Mouse (Mus musculus): ENCODE measurements around the gene Pnpo.

Pnpo gene

DNA sequence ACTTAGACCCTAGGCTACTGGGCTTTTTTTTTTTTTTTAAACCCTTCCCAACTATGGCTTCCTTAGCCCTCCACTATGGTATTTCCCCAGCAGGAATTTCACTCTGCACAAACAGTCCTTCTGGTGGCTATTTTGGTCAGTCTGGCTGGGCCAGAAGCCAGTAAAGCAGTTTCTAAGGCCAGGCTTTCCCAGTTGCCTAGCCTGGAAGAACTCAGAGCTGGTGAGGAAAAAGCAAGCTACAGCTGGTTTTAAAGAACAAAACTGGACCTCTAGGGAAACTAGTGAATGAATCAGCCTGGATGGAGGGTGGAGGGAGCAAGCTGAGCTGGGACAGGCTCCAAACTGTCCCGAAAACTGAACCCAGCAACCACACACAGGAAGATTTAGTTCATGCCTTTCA is 26.0 kb upstream of the Pnpo start:
- peak; percentile 67 for ATAC-seq (ENCODE audit: low TSS enrichment)

- ATAC-seq (ENCODE audit: low TSS enrichment): peak; percentile 4; the same call in 1 of the 2 replicates
These were observed 25.5 kb upstream of the Pnpo start for GRCm38 (mm10) chr11:96969280-96969722.

DNA sequence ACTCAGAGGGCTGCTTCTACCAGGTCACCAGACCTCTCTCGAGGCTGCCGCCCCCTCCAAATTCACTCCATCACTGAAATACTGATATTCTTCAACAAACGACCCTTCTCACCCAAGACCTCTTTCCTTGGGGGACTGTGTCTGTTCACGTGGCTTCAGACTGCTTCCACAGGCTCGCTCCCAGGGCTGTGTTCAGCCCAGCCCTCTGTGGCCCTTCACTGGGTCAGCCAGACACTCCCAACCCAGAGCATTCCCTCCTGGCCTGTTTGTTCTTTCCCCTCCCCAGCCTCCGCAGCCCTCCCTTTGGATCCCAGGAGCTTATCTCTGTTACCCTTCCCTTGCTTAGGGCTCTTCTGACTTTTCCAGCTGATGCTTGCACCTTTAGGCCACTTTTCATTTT is 24.7 kb upstream of the Pnpo start:
- ATAC-seq (ENCODE audit: low TSS enrichment): no peak

DNA sequence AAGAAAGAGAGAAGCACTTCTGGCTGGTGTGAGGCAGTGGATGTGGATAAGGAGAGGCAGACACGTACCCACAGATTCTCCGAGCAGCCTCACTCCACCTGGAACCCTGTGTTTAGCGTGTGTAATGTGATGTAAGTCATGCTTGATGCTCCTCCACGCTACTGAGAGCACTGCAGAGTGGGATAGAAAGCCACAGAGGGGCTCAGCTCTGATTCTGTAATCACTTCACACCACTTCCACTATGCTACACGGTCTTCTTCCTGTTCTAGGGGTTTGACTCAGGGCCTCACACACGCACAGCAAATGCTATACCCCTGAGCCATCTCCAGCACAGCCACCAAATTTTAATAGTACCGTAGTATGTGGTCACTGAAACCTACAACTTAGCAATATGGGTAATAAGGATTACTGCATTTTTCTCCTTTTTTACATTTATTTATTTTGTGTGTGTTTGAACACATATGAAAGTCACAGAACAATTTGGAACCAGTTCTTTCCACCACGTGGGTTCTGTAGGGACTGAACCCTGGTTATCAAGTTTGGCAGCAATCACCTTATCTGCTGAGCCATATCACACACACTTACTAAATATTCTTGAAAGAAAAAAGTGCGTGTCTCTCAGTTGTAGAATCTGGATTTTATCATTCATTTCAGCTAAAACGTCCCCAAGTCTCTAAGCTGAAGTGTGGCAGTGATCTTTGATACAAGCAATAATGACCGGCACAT is 23.9 kb upstream of the Pnpo start:
- no peak for ATAC-seq (ENCODE audit: low TSS enrichment)

GRCm38 (mm10) chr11:96966914-96967543 is 23.2 kb upstream of the Pnpo start:
- ATAC-seq (ENCODE audit: low TSS enrichment): no peak

DNA sequence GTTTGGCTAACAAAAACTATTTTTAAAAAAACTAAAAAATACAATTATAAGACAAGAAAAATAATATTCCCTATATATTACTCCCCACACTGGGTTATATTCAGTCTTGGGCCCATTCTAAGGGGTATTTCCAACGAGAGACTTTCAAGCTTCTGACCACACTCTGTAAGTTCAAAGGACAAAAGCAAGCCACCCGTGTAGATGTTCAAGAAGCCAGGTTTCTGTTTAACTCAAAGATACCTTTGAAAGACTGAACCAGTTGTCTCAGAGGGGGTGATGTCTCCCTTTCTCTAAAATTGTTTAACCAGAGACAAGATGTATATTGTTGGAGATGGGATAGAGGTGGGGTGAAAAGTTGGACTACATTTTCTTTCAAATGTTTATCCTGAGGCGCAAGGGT is 22.4 kb upstream of the Pnpo start:
- no peak for ATAC-seq (ENCODE audit: low TSS enrichment)

- peak; percentile 92 for ATAC-seq (ENCODE audit: low TSS enrichment)
These were observed 19.8 kb upstream of the Pnpo start for GRCm38 (mm10) chr11:96963580-96963979.

- no peak for ATAC-seq (ENCODE audit: low TSS enrichment)
These were observed 13.4 kb upstream of the Pnpo start for GRCm38 (mm10) chr11:96957061-96957805.

DNA sequence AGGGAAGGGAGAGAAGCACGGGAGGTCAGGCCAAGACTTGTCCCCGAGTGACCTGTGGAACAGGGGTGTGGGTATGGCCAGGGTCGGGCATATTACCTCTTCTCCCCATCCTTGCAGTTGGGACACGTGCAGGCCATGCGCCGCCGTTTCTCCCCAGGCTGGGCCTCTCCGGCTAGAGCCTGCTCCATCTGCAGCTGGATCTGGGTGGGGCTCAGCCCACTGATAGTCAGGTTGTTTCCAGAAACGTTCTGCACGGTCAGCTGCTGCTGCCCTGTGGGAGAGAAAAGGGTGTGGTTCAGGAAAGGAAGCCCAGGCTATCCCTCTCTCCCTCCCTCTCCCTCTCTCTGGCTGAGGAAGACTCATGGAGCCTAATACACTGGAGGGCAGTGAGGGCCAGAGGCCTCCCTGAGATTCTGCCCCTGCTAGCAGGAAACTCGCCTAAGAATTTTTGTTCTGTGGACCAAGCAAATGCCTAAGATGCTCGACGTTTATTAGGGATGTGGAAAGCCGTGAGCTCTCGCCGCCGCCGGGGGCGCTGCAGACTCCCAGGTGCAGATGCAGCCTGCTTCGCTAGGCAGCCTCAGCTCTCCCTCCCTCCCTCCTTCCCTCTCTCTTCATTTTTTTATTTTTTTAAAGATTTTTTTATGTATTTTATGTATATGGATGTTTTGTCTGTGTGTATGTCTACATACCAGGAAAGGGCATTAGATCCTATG is 12.4 kb upstream of the Pnpo start:
- no peak for ATAC-seq (ENCODE audit: low TSS enrichment)

DNA sequence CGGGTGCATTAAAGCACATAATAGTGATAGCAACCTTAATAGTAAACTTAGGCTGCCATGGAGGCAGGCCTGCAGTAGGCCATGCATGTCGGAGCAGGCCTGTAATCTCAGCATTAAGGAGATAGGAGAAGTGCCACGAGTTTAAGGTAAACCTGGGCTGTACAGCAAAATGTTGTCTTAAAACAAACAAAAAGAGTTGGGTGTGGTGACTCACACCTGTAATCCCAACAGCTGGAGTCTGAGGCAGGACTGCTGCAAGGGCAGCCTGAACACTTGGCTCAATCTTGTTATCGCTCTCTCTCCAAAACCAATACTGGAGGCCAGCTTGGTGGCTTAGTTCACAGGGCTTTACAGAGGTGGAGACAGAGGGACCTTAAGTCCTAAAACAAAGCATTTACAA is 11.3 kb upstream of the Pnpo start:
- no peak for ATAC-seq (ENCODE audit: low TSS enrichment)

- ATAC-seq (ENCODE audit: low TSS enrichment): 0 out of 2 replicates have a peak, but pooled peaks have one; percentile 15
These were observed 9.1 kb upstream of the Pnpo start for GRCm38 (mm10) chr11:96952896-96953295.

DNA sequence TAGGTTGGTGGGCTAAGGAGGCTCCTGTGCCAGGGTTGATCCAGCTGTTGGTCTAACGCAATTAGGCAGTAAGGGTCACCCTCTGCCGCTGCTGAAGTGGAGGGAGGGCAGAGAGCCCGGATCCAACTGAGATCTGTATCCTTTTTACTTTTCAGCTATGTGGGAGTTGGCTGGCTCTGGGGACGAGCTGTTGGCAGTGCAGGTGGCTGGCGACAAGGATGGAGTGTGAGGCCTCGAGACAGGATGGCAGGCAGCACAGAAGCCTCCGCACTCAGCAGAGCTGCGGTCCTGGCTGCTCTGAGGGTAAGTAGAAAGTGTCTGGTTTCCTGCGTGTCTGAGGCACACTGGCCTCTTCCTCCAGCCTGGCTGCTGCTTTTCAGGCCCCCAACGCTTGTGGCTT is 8.6 kb upstream of the Pnpo start:
- peak; percentile 94 for ATAC-seq (ENCODE audit: low TSS enrichment)

- no peak for ATAC-seq (ENCODE audit: low TSS enrichment)
These were observed 7.0 kb upstream of the Pnpo start for GRCm38 (mm10) chr11:96950767-96951166.

GRCm38 (mm10) chr11:96947849-96948248 is 4.1 kb upstream of the Pnpo start:
- ATAC-seq (ENCODE audit: low TSS enrichment): no peak

DNA sequence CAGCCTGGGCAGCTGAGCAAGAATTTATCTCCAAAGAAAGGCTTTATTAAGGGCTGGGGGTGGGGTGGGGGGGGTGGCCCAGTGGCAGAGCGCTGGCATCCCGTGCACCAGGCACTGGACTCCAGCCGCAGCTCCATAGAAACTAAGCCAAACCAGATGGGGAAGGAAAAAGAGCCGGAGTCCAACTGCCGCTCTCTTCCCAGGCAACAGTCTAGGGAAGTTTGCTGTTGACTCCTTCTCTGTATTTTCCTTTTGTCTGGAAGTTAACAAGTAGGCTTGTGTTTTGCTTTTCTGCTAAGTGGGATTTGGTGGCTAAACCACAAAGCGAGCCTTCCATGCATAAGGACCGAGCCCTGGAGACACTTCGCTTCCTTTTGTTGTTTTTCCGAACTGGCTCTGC is 2.7 kb upstream of the Pnpo start:
- no peak for ATAC-seq (ENCODE audit: low TSS enrichment)

DNA sequence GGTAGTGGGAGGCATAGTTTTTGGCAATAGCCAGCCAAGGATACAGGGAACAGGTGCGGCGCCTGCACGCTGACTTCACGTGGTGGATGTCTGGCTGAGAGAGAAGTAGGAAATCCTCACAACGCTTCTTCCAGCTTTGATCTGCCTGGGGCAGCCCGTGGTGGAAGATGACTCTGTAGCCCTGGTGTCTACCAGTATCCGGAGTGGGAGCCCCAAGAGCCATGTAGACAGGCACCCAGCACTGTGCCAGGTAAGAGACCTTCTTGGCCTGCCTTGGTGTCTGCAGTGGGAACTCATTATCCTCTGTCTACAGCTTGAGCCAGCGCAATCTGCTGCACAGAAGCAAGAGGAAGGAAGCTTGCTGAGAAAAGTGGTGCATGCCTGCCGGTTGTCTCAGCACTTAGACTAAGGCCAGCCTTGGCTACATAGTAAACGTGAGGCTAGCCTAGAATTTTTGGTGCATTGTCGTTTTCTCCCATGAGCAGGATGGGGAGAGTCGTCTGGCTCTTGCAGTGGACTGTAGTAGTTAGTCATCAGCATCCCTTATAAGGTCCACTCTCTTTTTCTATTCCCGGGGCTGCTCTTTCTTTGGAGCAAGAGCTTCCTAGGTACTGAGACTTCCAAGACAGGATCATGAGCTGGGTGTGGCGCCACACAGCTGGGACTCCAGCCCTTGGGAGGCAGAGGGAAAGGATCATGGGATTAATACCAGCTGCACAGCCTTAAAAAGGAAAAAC is 1.2 kb upstream of the Pnpo start:
- ATAC-seq (ENCODE audit: low TSS enrichment): no peak

DNA sequence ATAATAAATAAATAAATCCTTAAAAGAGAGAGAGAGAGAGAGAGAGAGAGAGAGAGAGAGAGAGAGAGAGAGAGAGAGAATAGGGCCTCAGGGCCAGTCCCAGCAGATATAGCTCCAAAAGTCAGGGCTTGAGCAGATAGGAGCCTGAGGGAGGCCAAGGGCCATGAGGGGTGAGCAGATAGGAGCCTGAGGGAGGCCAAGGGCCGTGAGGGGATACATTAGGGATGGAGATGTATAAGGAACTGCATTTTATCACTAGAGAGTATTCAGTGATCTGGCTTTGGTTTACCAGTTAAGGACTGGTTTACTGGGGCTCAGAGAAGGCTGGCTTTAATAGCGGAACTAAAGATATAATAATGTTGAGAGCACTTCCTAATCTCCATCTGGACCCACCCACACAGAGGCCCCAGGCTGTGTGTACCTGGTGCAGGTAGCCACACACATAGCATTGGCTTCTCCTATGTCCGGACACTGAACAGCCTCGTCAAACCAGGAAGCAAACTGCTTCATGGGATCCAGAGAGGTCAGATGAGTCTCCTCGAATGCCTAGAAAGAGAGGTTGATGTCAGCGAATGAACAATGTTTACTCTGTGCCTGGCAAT is 1.7 kb downstream of the Pnpo start:
- no peak for ATAC-seq (ENCODE audit: low TSS enrichment)

DNA sequence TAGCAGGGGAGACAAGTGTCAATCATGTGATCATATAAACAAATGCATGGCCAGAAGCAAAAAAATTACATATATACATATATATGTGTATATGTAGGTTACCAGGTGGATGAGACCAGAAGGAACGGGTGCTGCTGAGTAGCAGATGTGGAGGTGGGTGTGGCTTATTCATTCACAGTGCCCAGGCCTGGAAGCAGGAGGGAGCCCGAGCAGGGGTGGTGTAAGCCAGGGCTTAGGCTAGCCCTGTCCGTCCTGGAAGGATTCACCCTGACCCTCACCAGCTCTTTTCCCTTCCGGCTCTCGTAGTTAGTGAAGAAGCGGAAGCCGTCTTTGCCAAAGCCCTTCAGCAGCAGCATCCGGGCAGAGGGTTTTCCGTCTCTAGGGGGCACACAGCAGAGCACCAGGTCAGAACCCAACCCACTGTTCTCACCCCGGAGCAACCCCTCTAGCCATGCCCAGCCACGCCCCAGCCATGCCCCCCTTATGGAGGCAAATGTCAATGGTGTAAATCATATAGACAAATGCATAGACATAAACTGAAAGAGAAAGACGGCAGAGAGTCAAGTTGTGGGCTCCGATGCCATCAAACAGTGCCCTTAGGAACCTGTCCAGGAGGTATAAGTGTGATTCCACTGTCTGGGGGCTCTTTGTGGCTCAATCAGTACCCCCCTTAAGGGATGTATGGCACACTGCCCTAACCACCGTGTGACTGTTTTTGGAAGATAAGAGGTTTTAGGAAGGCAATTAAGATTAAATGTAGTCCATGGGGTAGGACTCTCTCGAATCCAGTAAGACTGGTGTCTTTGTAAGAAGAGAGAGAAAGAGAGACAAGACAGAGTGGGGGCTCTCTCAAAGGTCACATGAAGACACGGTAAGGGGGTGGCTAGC is 3.0 kb downstream of the Pnpo start:
- ATAC-seq (ENCODE audit: low TSS enrichment): no peak

GRCm38 (mm10) chr11:96938426-96938800 is 5.4 kb downstream of the Pnpo start:
- no peak for ATAC-seq (ENCODE audit: low TSS enrichment)
